Mouse (Mus musculus) heart, adult 9 months (tissue): Measurements from ENCODE around the gene Krt35.

Experiments used
- DNase-seq, 2 experiments: peaks; one replicate each; pipeline ENCODE4 v3.0.0; 2022; ENCODE audit warnings: low spot score in 2 of 2

Krt35 gene

DNA sequence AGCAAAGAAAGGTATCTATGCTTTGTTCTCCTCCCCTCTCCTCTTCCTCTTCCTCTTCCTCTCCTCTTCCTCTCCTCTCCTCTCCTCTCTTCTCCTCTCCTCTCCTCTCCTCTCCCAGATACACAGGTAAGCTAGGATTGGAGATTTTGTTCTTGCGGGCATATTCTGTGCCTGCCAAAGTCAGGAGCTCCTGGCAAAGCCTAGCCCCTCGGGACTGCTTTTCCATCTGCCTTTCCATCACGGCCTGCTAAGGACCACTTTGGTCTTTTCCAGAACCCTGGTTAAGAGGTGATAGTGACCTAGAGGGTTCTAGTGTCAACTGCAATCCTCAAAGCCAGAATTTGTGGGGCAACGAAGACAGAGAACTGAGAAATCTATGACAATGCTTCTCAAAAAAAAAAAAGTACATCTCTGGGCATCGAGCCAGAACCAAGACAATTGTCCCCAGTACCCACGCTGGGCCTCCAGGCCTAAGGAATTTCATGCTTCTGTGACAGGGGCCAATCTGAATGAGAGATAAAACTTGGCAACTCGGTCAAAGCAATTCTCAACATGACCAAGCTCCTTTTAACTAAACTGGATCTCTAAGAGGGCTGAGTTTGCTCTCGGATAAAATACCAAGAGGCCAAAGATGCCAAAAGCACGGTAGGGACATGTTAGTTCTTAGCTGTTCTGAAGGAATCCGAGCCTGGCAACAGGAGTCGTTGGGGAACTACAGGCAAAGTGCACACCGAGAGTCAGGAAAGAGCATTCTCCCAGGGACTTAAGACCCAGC, 29.6 kb downstream of the Krt35 start:
- DNase-seq = no peak

DNA sequence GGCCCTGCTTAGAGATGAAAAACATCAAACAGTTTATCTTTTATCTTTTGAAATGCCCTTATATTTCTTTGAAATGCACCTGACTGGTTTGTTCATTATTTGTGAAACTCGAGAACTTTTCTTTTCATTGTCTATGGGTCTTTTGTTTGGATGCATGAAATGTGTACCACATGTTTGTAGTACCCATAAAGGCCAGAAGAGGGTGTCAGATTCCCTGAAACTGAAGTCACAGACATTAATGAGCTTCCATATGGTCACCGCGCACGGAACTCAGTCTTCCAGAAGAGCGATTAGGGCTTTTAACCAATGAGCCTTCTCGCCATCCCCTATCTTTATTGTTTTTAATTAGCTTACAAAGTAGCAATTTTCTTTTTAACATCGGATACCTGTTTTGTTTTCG, 37.2 kb downstream of the Krt35 start:
- DNase-seq = no peak

DNA sequence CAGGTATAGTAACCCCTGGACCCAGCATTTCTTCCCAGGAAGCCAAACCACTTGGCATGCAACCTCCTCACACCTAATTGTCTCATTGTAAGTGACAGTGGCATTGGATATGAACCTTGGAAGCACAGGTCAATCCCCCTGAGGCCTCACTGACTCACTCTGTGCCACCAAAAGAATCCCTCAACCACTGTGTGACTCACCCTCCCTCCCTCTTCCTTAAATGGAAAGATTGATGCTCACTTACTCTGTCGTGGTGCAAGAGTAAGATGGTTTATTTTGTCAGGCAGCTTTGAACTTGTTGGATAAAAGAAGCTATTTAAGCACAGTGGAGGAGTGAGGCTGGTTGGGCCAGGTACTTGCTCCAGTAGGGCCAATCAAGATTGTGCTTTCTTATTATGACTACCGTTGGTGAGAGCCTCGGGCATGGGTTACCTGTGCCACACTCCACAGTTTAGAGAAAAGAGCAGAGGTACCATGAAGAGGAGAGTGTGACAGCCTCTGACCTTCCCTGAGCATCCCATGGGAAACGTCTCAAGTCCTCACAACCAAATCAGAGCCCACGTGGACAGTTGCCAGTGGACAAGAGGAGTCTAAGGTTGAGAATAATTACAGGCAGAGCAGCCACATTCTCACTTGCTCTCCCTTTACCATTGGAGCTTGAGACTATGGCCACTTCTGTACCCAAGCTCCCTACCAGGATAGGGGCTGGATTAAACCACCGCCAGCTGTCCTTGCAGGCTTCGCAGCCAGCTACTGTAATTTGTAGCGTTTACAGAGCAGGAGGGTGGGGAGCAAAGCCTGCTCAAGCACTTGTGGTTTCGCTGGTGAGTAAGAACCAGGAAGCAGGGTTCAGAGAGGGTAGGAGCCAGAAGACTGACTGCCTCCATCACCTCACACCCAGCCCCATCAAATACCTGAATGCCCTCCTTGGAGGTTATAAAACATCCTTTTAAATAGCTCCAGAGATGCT, 40.1 kb downstream of the Krt35 start:
- no peak for DNase-seq

DNA sequence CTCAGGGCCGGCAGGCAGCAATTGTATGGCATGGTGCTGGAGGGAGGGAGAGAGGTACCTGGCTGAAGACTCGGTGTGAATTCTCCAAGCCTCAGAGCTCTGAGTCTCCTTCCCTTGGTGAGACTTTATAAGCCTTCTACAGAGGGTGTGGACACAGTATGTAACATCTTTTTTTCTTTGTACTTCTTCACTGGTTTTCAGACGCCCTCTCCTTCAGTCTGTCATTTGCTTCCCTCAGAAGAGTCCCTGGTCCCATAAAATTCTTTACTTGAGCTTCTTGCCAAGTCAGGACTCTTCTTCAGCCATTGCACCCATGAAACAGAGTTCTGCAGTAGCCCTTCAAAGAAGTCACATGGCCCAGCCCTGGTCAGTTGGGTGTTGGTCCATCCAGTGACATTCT, 45.6 kb downstream of the Krt35 start, which contains the start of gene Krt31:
TSS of gene Krt31 (minus strand) at position 101 of the 400 bp plus-strand sequence.
- DNase-seq = no peak

DNA sequence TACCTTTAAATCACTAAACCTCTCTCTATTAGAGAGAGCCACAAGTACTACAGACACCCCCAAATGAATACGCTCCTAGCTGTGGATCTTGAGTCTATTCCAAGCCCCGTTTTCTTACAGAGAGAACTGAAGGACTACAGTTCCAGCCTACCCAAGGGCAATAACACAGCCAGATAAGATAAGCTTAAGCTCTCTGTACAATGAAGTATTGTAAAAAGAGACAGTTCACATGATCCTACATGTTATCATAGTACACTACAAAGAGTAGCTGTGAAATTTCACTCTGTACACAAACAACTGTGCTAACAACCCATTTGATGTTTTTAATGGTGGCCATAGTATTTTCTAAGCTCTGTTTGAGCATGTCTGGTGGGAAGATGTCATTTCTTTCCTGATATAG, 48.8 kb downstream of the Krt35 start:
- DNase-seq = no peak

DNA sequence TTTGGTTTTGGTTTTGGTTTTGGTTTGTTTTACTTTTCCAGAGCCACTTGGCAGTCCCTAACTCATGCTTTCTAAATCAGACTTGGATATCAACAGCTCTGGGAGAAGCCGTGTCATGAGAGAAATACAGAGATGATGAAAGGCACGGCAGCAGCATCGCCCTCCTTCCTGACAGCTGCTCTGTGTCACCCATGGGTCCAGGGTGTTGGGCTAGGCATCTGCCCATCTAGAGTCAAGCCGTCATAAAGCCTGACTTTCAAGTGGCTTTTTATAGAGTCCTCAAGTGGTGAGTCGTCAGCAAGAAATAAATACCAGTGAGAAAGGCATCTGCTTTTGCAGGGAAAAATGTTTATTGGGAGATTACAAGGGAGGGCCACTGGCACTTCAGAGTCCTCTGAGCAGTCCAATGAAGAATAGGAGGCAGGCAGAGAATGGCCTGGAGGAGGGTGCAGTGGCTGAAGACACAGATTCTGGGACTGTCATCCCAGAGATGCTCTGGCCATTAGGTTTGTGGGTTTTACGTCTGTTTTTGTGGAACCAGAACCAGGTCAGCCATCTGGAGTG, 49.7 kb downstream of the Krt35 start:
- no peak for DNase-seq
